Mouse (Mus musculus) myocyte (in vitro differentiated cells): Measurements from ENCODE around the gene Wdr11.

Experiments
- CEBPB ChIP-seq: IDR thresholded peaks from 2 replicates; pipeline ENCODE4 v1.6.1; 2011; ENCODE audit warnings: mild to moderate bottlenecking, moderate library complexity; ENCODE audit not compliant: poor library complexity, insufficient read depth, severe bottlenecking
- E2F4 ChIP-seq: IDR thresholded peaks from one replicate; pipeline ENCODE4 v1.6.1; 2011; ENCODE audit warnings: mild to moderate bottlenecking, control low read depth, moderate library complexity; ENCODE audit not compliant: insufficient read depth
- MYOD1 ChIP-seq, 3 experiments: IDR thresholded peaks; one replicate each; pipeline ENCODE4 v1.6.1; 2011; ENCODE audit warnings: control low read depth in 2 of 3, low read depth in 2 of 3, mild to moderate bottlenecking in 2 of 3, moderate library complexity in 1 of 3; ENCODE audit not compliant: insufficient read length in 2 of 3, control insufficient read depth in 1 of 3
- MYOG ChIP-seq, 3 experiments: IDR thresholded peaks; one replicate each; pipeline ENCODE4 v1.6.1; 2011; ENCODE audit warnings: control low read depth in 2 of 3, low read depth in 2 of 3, mild to moderate bottlenecking in 2 of 3; ENCODE audit not compliant: insufficient read length in 2 of 3, control insufficient read depth in 1 of 3, insufficient read depth in 1 of 3
- POLR2A ChIP-seq: IDR thresholded peaks from one replicate; pipeline ENCODE4 v1.6.1; 2011; ENCODE audit warnings: low read depth, mild to moderate bottlenecking, control low read depth, moderate library complexity; ENCODE audit not compliant: insufficient read length
- POLR2AphosphoS2 ChIP-seq: IDR thresholded peaks from one replicate; pipeline ENCODE4 v1.6.1; 2011; ENCODE audit warnings: low read depth, control low read depth; ENCODE audit not compliant: insufficient read length
- SRF ChIP-seq: IDR thresholded peaks from one replicate; pipeline ENCODE4 v1.6.1; 2011; ENCODE audit warnings: low read depth; ENCODE audit not compliant: control insufficient read depth, insufficient read length
- TCF12 ChIP-seq: IDR thresholded peaks from one replicate; pipeline ENCODE4 v1.6.1; 2011; ENCODE audit warnings: mild to moderate bottlenecking, control low read depth; ENCODE audit not compliant: poor library complexity, insufficient read depth, severe bottlenecking
- USF1 ChIP-seq: IDR thresholded peaks from one replicate; pipeline ENCODE4 v1.6.1; 2011; ENCODE audit warnings: low read depth, mild to moderate bottlenecking, control low read depth, moderate library complexity

DNA sequence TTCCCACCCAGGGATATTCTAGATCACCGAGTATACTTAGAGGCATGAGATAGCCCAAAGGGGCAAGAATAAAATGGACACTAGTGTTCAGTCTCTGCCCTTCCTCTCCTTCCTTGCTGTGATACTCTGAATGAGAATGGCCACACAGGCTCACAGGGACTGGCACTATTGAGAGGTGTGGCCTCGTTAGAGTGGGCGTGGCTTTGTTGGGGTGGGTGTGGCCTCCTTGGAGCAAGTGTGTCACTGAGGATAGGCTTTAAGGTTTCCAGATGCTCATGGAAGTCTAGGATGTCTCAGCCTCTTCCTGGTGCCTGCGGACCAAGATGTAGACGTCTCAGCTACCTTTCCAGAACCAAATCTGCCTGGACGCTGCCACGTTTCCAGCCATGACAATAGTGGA is 56.1 kb downstream of the Wdr11 start:
- TF ChIP-seq CEBPB: no peak
- TF ChIP-seq POLR2AphosphoS2: no peak
- no peak for TF ChIP-seq POLR2A
- no peak for TF ChIP-seq USF1
- TF ChIP-seq MYOG (IDR thresholded peaks at IDR 0.05; ENCODE audit: control insufficient read depth in 1 of 3, insufficient read depth in 1 of 3, insufficient read length in 2 of 3, low read depth in 2 of 3): no peak
- no peak for TF ChIP-seq MYOD1 (IDR thresholded peaks at IDR 0.05; ENCODE audit: control insufficient read depth in 1 of 3, insufficient read length in 2 of 3, low read depth in 2 of 3)
- no peak for TF ChIP-seq TCF12
- TF ChIP-seq E2F4: no peak
- no peak for TF ChIP-seq SRF
